Mouse (Mus musculus) left cerebral cortex, postnatal 25 days (tissue): ENCODE measurements around the gene Olfr572. TPM values are rescaled to one million over a fixed set of nuclear protein-coding genes. Genes with fewer than 3 reads are reported as not detected.
A peak's percentile ranks its signal among the peaks of the same experiment; 100 is the strongest.

ENCODE experiments used
- DNase-seq, 2 experiments: peaks; one replicate each; pipeline ENCODE4 v3.0.0; 2022; ENCODE audit warnings: low spot score in 2 of 2, mixed read lengths in 1 of 2
- intact Hi-C: fragments of 180-260 bp; cut with DNase I; formaldehyde crosslinking; loops from one replicate; pipeline ENCODE4 v1.15.1; 2025
- total RNA-seq, 2 experiments: library from RNA; stranded (reverse); gene quantifications; 2 replicates each; pipeline ENCODE4 v1.2.3; 2021

The Olfr572 gene
- total RNA-seq, result not detected

- intact Hi-C loops, result no loop called here
- no peak for DNase-seq
These were observed at the start of gene Olfr572 for GRCm38 (mm10) chr7:102924109-102924508. Gene Olfr572 (plus strand): TSS chr7:102924409.

GRCm38 (mm10) chr7:102876822-102877221 is 47.4 kb upstream of the Olfr572 start, which contains the start of gene Olfr568:
Gene Olfr568 (plus strand): TSS chr7:102877122.
- intact Hi-C loops, result no loop called here
- no peak for DNase-seq

DNA sequence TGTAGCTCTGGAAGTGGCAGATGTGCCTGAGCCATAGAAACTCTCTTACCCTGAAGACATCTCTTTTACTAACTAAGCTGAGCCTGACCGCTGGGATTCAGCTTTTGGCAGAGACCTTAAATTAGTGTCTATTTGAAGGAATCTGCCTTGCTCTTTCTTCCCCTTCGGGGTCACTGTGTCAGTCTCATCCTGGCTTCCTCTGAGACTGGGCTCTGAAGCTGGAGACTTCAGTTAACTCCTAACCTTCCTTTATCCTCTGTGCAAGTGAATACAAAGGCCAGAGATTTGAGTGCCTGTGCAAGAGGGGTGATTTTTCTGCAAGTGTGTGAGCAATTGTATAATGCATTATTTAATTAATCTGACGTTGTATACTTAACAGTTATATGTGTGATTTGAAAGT is 33.4 kb upstream of the Olfr572 start, which contains the start of gene Olfr569:
TSS of gene Olfr569 (minus strand) at position 101 of the 400 bp plus-strand sequence.
- intact Hi-C loops, result no loop called here
- no peak for DNase-seq

DNA sequence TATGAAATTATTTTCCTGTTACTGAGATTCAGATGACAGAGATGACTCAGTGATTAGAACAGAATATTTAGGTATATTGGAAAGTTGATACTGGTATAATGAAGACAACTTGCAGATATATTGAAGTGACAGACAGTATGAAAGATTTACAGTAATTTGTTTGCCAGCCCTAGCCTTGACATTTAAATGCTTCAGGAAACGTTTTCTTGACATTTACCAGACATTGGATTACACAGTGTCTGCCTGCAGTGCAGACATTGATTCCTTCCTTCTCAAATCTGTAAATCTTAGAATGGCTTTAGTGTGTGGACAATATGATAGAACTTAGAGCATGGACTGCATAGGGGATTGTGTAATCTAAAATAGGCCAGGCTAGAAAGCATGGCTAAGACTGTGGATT is 8.9 kb upstream of the Olfr572 start:
- intact Hi-C loops, result no loop called here
- no peak for DNase-seq

- intact Hi-C loops, result loop anchor here (2.0 kb wide), 1 partner anchor 222 kb away; the partner anchor contains the start of gene Olfr557
- no peak for DNase-seq
These were observed 7.8 kb upstream of the Olfr572 start for GRCm38 (mm10) chr7:102916405-102916804.

DNA sequence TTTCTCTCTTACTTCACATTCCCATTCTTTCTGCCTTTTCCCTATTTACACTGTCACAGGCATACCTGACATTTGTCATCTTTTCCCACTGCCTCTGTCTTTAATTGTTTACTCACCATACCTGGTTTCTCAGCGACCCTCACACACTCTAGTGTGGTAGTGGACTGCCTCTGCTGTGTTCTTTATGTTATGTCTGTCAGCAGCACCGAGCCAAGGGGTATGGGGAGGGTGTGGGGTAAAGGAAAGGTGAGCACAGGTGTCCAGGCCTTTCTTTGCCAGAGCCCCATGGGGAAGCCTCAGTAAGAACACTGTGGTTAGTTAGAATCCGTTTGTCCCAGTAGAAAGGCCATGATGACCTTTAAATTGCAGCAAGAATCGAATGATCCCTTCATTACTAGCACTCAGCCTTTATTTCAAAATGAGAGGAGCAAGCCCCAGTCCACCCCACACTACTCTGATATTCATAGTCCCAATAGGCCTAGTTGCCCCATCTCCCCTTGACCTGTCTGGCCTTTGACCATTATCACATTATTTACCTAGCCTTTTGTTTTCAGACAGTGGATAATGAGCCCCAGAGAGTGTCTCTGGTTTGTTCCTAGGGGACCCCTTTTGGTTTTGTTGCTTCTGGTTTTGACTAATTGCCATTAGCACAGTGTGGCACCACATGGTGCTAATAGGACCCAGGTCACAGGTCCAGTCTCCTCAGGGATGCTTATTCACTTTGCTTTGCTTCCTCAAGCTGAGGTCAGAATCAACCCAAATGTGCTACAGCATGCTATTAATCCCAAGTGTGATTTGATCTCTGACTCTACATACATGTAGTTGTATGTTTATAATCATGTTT is 7.0 kb upstream of the Olfr572 start, which contains the start of gene Olfr571:
TSS of gene Olfr571 (minus strand) at position 505 of the 844 bp plus-strand sequence.
- no peak for DNase-seq
- intact Hi-C loops, result loop anchor here (2.0 kb wide), 1 partner anchor 222 kb away; the partner anchor contains the start of gene Olfr557

DNA sequence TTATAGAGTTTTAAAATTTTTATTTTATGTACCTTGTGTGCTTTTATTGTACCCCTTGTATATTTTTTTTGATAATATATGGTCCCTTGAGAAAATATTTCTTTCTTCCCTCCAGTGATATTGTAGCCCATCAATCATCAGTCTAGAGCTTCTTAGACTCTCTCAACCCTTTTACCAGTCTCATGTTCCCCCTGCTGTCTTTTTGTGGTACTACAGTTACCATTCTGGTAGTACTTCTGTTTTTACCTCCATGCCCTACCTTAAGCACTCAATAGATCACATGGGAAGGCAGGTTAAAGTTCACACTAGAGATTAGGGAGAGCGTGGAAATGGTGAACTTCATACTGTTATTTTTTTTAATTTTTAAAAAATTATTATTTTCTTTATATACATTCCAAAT is 4.6 kb upstream of the Olfr572 start:
- intact Hi-C loops, result loop anchor here (2.0 kb wide), 1 partner anchor 407 kb away; no protein-coding TSS in a partner anchor
- peak in 1 of 2 experiments; percentile 38 for DNase-seq

GRCm38 (mm10) chr7:102927105-102927504 is 2.9 kb downstream of the Olfr572 start:
- no peak for DNase-seq
- intact Hi-C loops, result no loop called here

DNA sequence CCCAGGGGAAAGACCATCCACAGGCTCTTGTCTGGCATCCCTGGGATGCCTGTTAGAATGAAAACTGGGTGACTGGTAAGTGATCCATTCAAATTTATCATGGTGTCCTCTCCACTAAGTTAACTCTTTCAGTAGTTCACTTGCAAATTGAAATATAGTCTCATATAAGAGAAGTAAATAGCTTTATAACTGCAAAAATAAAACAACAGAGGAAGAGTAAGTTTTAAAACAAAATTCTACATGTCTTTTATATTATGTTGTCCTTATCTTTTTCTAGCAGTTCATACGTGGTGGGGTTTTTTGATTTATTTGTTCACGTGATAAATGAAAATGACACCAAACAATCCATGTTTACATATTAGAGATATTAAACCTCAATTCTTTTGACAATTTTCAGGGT is 18.3 kb downstream of the Olfr572 start, which contains the start of gene Olfr573-ps1:
TSS of gene Olfr573-ps1 (minus strand) at position 101 of the 400 bp plus-strand sequence.
- intact Hi-C loops, result no loop called here
- no peak for DNase-seq

- intact Hi-C loops, result no loop called here
- DNase-seq, result no peak
These were observed 19.2 kb downstream of the Olfr572 start for GRCm38 (mm10) chr7:102943417-102943816.

DNA sequence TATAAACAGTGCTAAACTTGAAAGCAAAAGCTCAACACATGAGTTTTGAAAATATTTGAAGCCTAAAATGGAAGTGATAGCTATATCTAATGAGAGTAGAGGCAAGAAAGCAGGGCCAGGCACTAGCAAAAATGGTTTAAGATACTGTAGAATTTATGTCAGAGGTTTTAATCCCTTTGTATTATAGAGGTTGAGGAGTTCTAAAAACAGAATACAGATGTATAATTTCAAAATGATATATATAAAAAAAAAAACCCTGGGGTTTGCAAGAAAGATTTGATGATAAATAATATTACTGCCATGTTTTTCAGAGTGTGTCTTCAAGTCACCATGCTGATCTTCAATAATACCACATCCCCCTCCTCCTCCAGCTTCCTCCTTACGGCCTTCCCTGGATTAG is 24.0 kb downstream of the Olfr572 start, which contains the start of gene Olfr574:
TSS of gene Olfr574 (plus strand) at position 301 of the 400 bp plus-strand sequence.
- DNase-seq, result no peak
- intact Hi-C loops, result no loop called here

DNA sequence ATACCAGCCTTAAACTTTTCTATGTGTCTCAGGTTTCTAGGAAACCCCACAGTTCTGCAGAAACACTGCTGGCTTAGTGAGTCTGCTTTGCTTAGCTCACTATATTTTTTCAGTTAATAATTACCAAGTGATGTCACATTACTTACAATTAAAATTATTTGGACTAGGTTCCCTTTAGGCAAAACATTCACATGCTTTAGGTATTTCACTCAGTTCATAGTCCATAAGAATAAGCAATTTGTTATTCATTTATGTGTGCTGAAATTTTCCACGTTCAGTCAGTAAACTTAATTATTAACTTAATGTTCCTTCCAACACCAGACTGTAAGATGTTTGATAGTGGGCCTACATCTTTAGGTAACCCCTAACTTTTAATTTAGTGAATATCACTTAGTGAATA is 26.5 kb downstream of the Olfr572 start:
- intact Hi-C loops, result no loop called here
- no peak for DNase-seq

DNA sequence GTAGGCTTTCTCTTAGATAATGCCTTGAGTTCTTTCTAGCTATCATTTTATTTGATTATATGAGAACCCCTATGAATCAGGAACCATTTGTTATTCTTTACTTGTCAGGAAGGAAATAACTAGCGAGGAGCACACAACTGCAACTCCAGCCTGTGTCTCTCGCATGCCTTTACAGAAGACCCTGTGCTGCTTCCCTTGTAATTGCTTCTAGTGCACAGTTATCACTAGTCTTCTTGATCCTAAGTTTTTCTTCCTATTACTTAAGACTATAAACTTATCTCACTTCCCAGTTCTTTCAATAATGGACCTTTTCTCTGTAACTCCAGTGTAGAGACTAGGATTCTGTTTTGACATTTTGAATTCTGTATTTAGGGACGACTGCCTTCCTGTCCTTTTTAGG is 33.9 kb downstream of the Olfr572 start:
- DNase-seq, result no peak
- intact Hi-C loops, result no loop called here

DNA sequence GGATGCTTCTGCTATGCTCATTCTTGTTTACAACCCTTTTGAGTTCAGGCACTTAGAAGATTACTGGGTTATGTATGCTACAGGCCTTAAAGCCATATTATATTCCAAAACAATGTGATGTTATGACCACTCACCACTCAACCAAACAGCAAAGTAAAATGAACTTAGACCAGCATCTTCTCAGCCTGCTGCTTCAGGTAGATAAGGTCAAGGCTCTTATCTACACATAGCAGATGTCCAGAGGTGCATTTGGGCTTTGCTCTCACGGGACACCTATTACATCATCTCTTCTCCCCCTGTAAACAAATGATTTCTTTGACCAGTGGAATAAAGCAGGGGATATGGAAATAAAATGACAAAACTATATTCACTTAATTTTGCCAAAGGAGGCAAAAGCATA is 34.4 kb downstream of the Olfr572 start, which contains the start of gene Olfr575:
TSS of gene Olfr575 (minus strand) at position 183 of the 400 bp plus-strand sequence.
- intact Hi-C loops, result no loop called here
- no peak for DNase-seq

- no peak for DNase-seq
- intact Hi-C loops, result no loop called here
These were observed 38.2 kb downstream of the Olfr572 start, which contains the start of gene Olfr576 for GRCm38 (mm10) chr7:102962360-102962759. Gene Olfr576 (plus strand): TSS chr7:102962660.

DNA sequence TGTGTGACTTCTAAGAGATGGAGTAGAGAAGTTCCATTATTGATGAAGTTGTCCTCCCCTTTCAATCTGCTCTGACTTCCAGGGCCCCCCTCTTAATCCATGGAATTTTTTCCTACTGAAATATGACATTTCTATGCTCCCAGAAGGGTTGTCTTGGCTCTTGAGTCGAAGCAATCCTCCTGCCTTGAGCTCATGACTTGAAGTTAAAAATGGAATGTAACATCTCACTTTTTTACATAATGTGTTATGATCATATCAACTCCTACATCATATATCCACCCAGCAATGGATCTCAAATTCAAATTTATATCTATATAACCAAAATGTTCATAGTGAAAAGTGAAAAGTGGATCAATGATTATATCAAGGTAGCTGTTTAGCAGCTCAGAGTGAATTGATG is 50.2 kb downstream of the Olfr572 start:
- intact Hi-C loops, result no loop called here
- peak in 1 of 2 experiments; percentile 42 for DNase-seq

GRCm38 (mm10) chr7:102975843-102976242 is 51.6 kb downstream of the Olfr572 start, which contains the start of gene Olfr577:
Gene Olfr577 (minus strand): TSS chr7:102975943.
- DNase-seq, result peak in 1 of 2 experiments; percentile 12
- intact Hi-C loops, result no loop called here
